Mouse (Mus musculus) forebrain, embryonic 15.5 days (tissue): ENCODE results near the gene Cxadr. TPM values are rescaled to one million over a fixed set of nuclear protein-coding genes. Genes with fewer than 3 reads are reported as not detected.

Experiments
- ATAC-seq: fragments of 200-750 bp; cut with Nextera tagmentation; replicated peaks from 2 replicates; pipeline ENCODE4 v1.8.0; 2017; ENCODE audit warnings: mild to moderate bottlenecking, moderate TSS enrichment, moderate library complexity
- H3K27ac ChIP-seq: fragments of 300-500 bp; sonication (generic); replicated peaks from 2 replicates; pipeline ENCODE4 v1.5.1; 2015; ENCODE audit warnings: mild to moderate bottlenecking, inconsistent platforms
- H3K27me3 ChIP-seq: fragments of 300-500 bp; sonication (generic); 2 replicates; pipeline ENCODE4 v1.6.1; 2015; ENCODE audit warnings: inconsistent platforms
- H3K36me3 ChIP-seq: fragments of 300-500 bp; sonication (generic); 2 replicates; pipeline ENCODE4 v1.6.1; 2015; ENCODE audit warnings: mild to moderate bottlenecking, inconsistent platforms
- H3K4me1 ChIP-seq: fragments of 300-500 bp; sonication (generic); 2 replicates; pipeline ENCODE4 v1.6.1; 2015; ENCODE audit warnings: inconsistent platforms
- H3K4me2 ChIP-seq: fragments of 300-500 bp; sonication (generic); replicated peaks from 2 replicates; pipeline ENCODE4 v1.6.1; 2015; ENCODE audit warnings: mild to moderate bottlenecking, inconsistent platforms
- H3K4me3 ChIP-seq: fragments of 300-500 bp; sonication (generic); 2 replicates; pipeline ENCODE4 v1.5.1; 2015; ENCODE audit warnings: mild to moderate bottlenecking, inconsistent platforms
- H3K9ac ChIP-seq: fragments of 300-500 bp; sonication (generic); replicated peaks from 2 replicates; pipeline ENCODE4 v1.6.1; 2015; ENCODE audit warnings: mild to moderate bottlenecking, inconsistent platforms
- H3K9me3 ChIP-seq: fragments of 300-500 bp; sonication (generic); 2 replicates; pipeline ENCODE4 v1.6.1; 2016; ENCODE audit warnings: inconsistent platforms
- WGBS: fragments of 180-500 bp; shearing (Covaris S2); methylation state at CpG from one replicate; pipeline ENCODE4 v1.1.7; 2015; ENCODE audit warnings: mixed read lengths; 5-methylcytosine and 5-hydroxymethylcytosine counted together
- polyA plus RNA-seq: library from polyadenylated mRNA; unstranded; fragments of >200 nt; fragmentation: Nextera tagmentation; extraction: Ambion mirVana; gene quantifications from 2 replicates; pipeline ENCODE4 v1.2.1, GENCODE M21; 2015

Cxadr gene
- polyA plus RNA-seq, 1 experiment from 2014 or later, result 147 TPM

GRCm38 (mm10) chr16:78309258-78309657, 8.0 kb downstream of the Cxadr start:
- no peaks in the 10 kb centered on the region for H3K36me3 ChIP-seq
- no peak overlapping the region for H3K9ac ChIP-seq
- ATAC-seq, result no peak
- H3K4me1 ChIP-seq, result peaks cover 25% of the 10 kb centered on the region
- H3K4me3 ChIP-seq, result no peak overlapping the region
- H3K27ac ChIP-seq, result no peak overlapping the region
- H3K9me3 ChIP-seq, result no peaks in the 10 kb centered on the region
- no peaks in the 10 kb centered on the region for H3K27me3 ChIP-seq
- 92% methylated on average over 6 of the region's 6 CpGs for WGBS
- no peak overlapping the region for H3K4me2 ChIP-seq

GRCm38 (mm10) chr16:78313135-78313887, 12.0 kb downstream of the Cxadr start:
- Histone ChIP-seq H3K27me3 (no peaks in the 10 kb centered on the region), H3K36me3 (no peaks in the 10 kb centered on the region), H3K27ac (no peak overlapping the region; the same call in 1 of the 2 replicates), H3K4me2 (peak overlapping the region; percentile 38), H3K4me1 (peaks cover 27% of the 10 kb centered on the region), H3K4me3 (peak overlapping the region; percentile 17), H3K9ac (no peak overlapping the region; the same call in 1 of the 2 replicates), H3K9me3 (no peaks in the 10 kb centered on the region)
- ATAC-seq, result peak; percentile 39
- WGBS, result 8% methylated on average over 16 of the region's 16 CpGs

GRCm38 (mm10) chr16:78314026-78314425, 12.7 kb downstream of the Cxadr start:
- Histone ChIP-seq H3K27ac (no peak overlapping the region), H3K9me3 (no peaks in the 10 kb centered on the region), H3K27me3 (no peaks in the 10 kb centered on the region), H3K36me3 (no peaks in the 10 kb centered on the region), H3K9ac (no peak overlapping the region; the same call in 1 of the 2 replicates), H3K4me1 (peaks cover 27% of the 10 kb centered on the region), H3K4me2 (peak overlapping the region; percentile 38), H3K4me3 (peak overlapping the region; percentile 17; the same call in 1 of the 2 replicates)
- no peak for ATAC-seq
- 13% methylated on average over 6 of the region's 6 CpGs for WGBS

- WGBS, result 81% methylated on average over 9 of the region's 9 CpGs
- Histone ChIP-seq H3K9me3 (no peaks in the 10 kb centered on the region), H3K27me3 (no peaks in the 10 kb centered on the region), H3K4me2 (no peak overlapping the region), H3K36me3 (no peaks in the 10 kb centered on the region), H3K27ac (no peak overlapping the region), H3K9ac (no peak overlapping the region), H3K4me3 (no peak overlapping the region), H3K4me1 (peaks cover 36% of the 10 kb centered on the region)
- ATAC-seq, result 0 out of 2 replicates have a peak, but pooled peaks have one; percentile 37
Measured at GRCm38 (mm10) chr16:78316849-78317248, 15.6 kb downstream of the Cxadr start.

GRCm38 (mm10) chr16:78317960-78318359, 16.7 kb downstream of the Cxadr start:
- no peaks in the 10 kb centered on the region for H3K36me3 ChIP-seq
- 69% methylated on average over 7 of the region's 7 CpGs for WGBS
- no peak for ATAC-seq

GRCm38 (mm10) chr16:78319711-78320110, 18.4 kb downstream of the Cxadr start:
- H3K9me3 ChIP-seq, result no peaks in the 10 kb centered on the region
- WGBS, result 78% methylated on average over 7 of the region's 7 CpGs

More at GRCm38 (mm10) chr16:78317960-78318359, 16.7 kb downstream of the Cxadr start:
- no peaks in the 10 kb centered on the region for H3K27me3 ChIP-seq
- no peak overlapping the region for H3K4me2 ChIP-seq
- H3K4me1 ChIP-seq, result peaks cover 38% of the 10 kb centered on the region
- no peak overlapping the region for H3K9ac ChIP-seq
- no peak overlapping the region for H3K27ac ChIP-seq
- no peak overlapping the region for H3K4me3 ChIP-seq
- no peaks in the 10 kb centered on the region for H3K9me3 ChIP-seq

GRCm38 (mm10) chr16:78321559-78321958, 20.3 kb downstream of the Cxadr start:
- Histone ChIP-seq H3K9ac (no peak overlapping the region), H3K4me1 (peaks cover 20% of the 10 kb centered on the region), H3K9me3 (no peaks in the 10 kb centered on the region), H3K27ac (peak overlapping the region; percentile 47; the same call in 1 of the 2 replicates), H3K4me3 (no peak overlapping the region), H3K4me2 (0 out of 2 replicates have a peak overlapping the region, but pooled peaks have one; percentile 9), H3K27me3 (no peaks in the 10 kb centered on the region), H3K36me3 (peaks cover 8% of the 10 kb centered on the region; the same call in 1 of the 2 replicates)
- no peak; the same call in 1 of the 2 replicates for ATAC-seq
- WGBS, result 6% methylated on average over 7 of the region's 7 CpGs

More at GRCm38 (mm10) chr16:78319711-78320110, 18.4 kb downstream of the Cxadr start:
- no peak overlapping the region for H3K4me3 ChIP-seq
- H3K36me3 ChIP-seq, result no peaks in the 10 kb centered on the region
- no peaks in the 10 kb centered on the region for H3K27me3 ChIP-seq
- H3K27ac ChIP-seq, result no peak overlapping the region
- H3K9ac ChIP-seq, result no peak overlapping the region
- peaks cover 21% of the 10 kb centered on the region for H3K4me1 ChIP-seq
- H3K4me2 ChIP-seq, result no peak overlapping the region
- no peak for ATAC-seq

- Histone ChIP-seq H3K4me2 (0 out of 2 replicates have a peak overlapping the region, but pooled peaks have one; percentile 9), H3K27me3 (no peaks in the 10 kb centered on the region), H3K36me3 (peaks cover 14% of the 10 kb centered on the region), H3K9ac (no peak overlapping the region), H3K4me1 (peaks cover 20% of the 10 kb centered on the region), H3K27ac (peak overlapping the region; percentile 47), H3K9me3 (no peaks in the 10 kb centered on the region), H3K4me3 (no peak overlapping the region)
- WGBS, result 5% methylated on average over 7 of the region's 7 CpGs
- ATAC-seq, result peak; percentile 53
Measured at GRCm38 (mm10) chr16:78322140-78322539, 20.9 kb downstream of the Cxadr start.

- no peaks in the 10 kb centered on the region for H3K9me3 ChIP-seq
- no peak overlapping the region for H3K4me3 ChIP-seq
- ATAC-seq, result no peak
- peaks cover 36% of the 10 kb centered on the region for H3K36me3 ChIP-seq
- no peaks in the 10 kb centered on the region for H3K27me3 ChIP-seq
- H3K4me1 ChIP-seq, result peaks cover 16% of the 10 kb centered on the region
- H3K9ac ChIP-seq, result no peak overlapping the region
- H3K4me2 ChIP-seq, result no peak overlapping the region
- H3K27ac ChIP-seq, result no peak overlapping the region
- 89% methylated on average over 27 of the region's 27 CpGs for WGBS
Measured at GRCm38 (mm10) chr16:78325972-78326848, 24.9 kb downstream of the Cxadr start.

GRCm38 (mm10) chr16:78327562-78327961, 26.3 kb downstream of the Cxadr start:
- ATAC-seq, result no peak

GRCm38 (mm10) chr16:78327999-78328398, 26.7 kb downstream of the Cxadr start:
- Histone ChIP-seq H3K27ac (no peak overlapping the region), H3K27me3 (no peaks in the 10 kb centered on the region), H3K4me2 (no peak overlapping the region), H3K9me3 (no peaks in the 10 kb centered on the region), H3K36me3 (peaks cover 45% of the 10 kb centered on the region), H3K9ac (no peak overlapping the region), H3K4me1 (no peaks in the 10 kb centered on the region; the same call in 1 of the 2 replicates), H3K4me3 (no peak overlapping the region)
- no peak for ATAC-seq
- WGBS, result 95% methylated on average over 12 of the region's 12 CpGs

More at GRCm38 (mm10) chr16:78327562-78327961, 26.3 kb downstream of the Cxadr start:
- Histone ChIP-seq H3K9ac (no peak overlapping the region), H3K4me2 (no peak overlapping the region), H3K4me1 (peaks cover 4% of the 10 kb centered on the region), H3K36me3 (peaks cover 41% of the 10 kb centered on the region), H3K9me3 (no peaks in the 10 kb centered on the region), H3K4me3 (no peak overlapping the region), H3K27ac (no peak overlapping the region), H3K27me3 (no peaks in the 10 kb centered on the region)
- 92% methylated on average over 7 of the region's 7 CpGs for WGBS

- Histone ChIP-seq H3K27me3 (no peaks in the 10 kb centered on the region), H3K9me3 (no peaks in the 10 kb centered on the region), H3K4me1 (no peaks in the 10 kb centered on the region), H3K27ac (no peak overlapping the region), H3K4me3 (no peak overlapping the region), H3K4me2 (no peak overlapping the region), H3K9ac (no peak overlapping the region), H3K36me3 (peaks cover 49% of the 10 kb centered on the region)
- 74% methylated on average over 8 of the region's 8 CpGs for WGBS
- no peak for ATAC-seq
Measured at GRCm38 (mm10) chr16:78337226-78337625, 35.9 kb downstream of the Cxadr start.
